Mouse (Mus musculus) cerebellum, adult 2 months (tissue): ENCODE results near the gene Lmx1b.

Source experiments
- CTCF ChIP-seq: fragments of 200-500 bp; IDR thresholded peaks from 2 replicates; pipeline ENCODE4 v1.5.1; 2011; ENCODE audit warnings: low read depth, mild to moderate bottlenecking, control low read depth, low read length, moderate library complexity, borderline replicate concordance; ENCODE audit not compliant: insufficient read depth
- POLR2A ChIP-seq: fragments of 200-500 bp; IDR thresholded peaks from 2 replicates; pipeline ENCODE4 v1.6.1; 2011; ENCODE audit warnings: low read length, control low read depth, borderline replicate concordance; ENCODE audit not compliant: insufficient read depth

DNA sequence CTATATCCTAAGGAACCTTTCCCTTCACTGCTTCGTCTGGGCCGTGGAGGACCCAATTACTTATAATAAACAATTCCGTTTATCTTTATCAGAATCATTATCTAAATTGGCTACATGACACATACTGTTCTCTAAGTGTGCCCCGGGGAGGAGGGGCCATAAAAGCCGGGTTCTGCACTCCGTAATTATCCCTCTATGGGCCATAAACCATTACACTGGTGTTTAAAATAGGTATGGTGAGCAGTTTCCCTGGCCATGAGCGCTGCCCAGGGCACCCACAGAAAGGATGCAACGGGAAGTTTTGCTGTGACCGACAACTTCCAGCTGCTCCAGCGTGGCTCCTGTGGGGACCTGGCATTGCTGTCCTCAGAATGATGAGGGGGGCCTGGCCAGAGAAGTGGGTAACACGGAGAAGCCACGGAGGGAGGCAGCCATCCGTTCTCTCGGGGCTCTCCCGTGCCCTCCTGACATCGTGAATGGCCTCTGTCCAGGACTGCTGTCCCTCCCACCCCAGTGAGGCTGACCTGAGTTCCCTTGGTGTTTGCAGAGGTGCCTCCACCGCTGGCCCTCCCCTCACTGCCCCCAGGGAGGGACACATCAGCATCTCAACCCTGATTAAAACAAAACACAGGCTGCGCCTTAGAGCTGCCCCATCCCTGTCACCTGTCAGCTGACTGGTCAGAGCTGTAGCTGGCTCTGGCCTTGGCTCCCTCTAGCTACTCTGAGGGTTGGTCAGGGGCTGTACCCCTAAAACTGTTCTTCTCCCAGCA lies 34.6 kb downstream of the Lmx1b start:
- TF ChIP-seq CTCF (no peak), POLR2A (no peak)
